Mouse (Mus musculus): ENCODE measurements around the gene Nit1.

- TF ChIP-seq POLR2A (IDR thresholded peaks at IDR 0.05; ENCODE audit: extremely low read depth, insufficient read depth, low read length) (no peak), CTCF (IDR thresholded peaks at IDR 0.05; ENCODE audit: low read depth, low read length) (no peak)
Observed at GRCm38 (mm10) chr1:171384361-171384760, 38.9 kb upstream of the Nit1 start.

Measured in liver, adult 2 months (tissue).